Mouse (Mus musculus): ENCODE measurements at regions not wholly inside any gene's neighbourhood (a gene's known extent, or its start where the extent isn't known, plus 50 kb on each side); places are given as distances from the start of the nearest gene placed in this dataset.

GRCm38 (mm10) chr4:119054129-119054528 lies 54.4 kb upstream of the Slc2a1 start:
- H3K36me3 ChIP-seq (ENCODE audit: control insufficient read depth, insufficient read depth, low read length), result no peaks in the 10 kb centered on the region
- H3K4me2 ChIP-seq (ENCODE audit: low read depth, low read length), result no peak overlapping the region
- no peak overlapping the region for H3K27ac ChIP-seq (ENCODE audit: low read depth, low read length)
- no peak overlapping the region for H3K9ac ChIP-seq (replicated peaks; ENCODE audit: low read depth, low read length)
- H3K4me1 ChIP-seq (ENCODE audit: control insufficient read depth, insufficient read depth, low read length), result no peaks in the 10 kb centered on the region
- no peak overlapping the region for H3K4me3 ChIP-seq (ENCODE audit: low read depth, low read length)
- WGBS, result 92% methylated on average over 5 of the region's 5 CpGs
- ATAC-seq (ENCODE audit: low read depth), result no peak
- no peaks in the 10 kb centered on the region for H3K9me3 ChIP-seq (ENCODE audit: control insufficient read depth, low read length)
- H3K27me3 ChIP-seq (ENCODE audit: control insufficient read depth, insufficient read depth, low read length), result no peaks in the 10 kb centered on the region

- 91% methylated on average over 6 of the region's 6 CpGs for WGBS
- no peak for ATAC-seq (ENCODE audit: low read depth)
- no peak overlapping the region for H3K4me2 ChIP-seq (ENCODE audit: low read depth, low read length)
Measured at GRCm38 (mm10) chr4:119057191-119057590, 51.3 kb upstream of the Slc2a1 start.

GRCm38 (mm10) chr4:119057826-119058225 lies 50.7 kb upstream of the Slc2a1 start:
- no peak overlapping the region for H3K4me2 ChIP-seq (ENCODE audit: low read depth, low read length)
- H3K27me3 ChIP-seq (ENCODE audit: control insufficient read depth, insufficient read depth, low read length), result no peaks in the 10 kb centered on the region
- H3K4me3 ChIP-seq (ENCODE audit: low read depth, low read length), result no peak overlapping the region
- no peaks in the 10 kb centered on the region for H3K36me3 ChIP-seq (ENCODE audit: control insufficient read depth, insufficient read depth, low read length)
- no peak overlapping the region for H3K27ac ChIP-seq (ENCODE audit: low read depth, low read length)
- no peak for ATAC-seq (ENCODE audit: low read depth)
- WGBS, result 83% methylated on average over 1 of the region's 1 CpGs
- no peaks in the 10 kb centered on the region for H3K4me1 ChIP-seq (ENCODE audit: control insufficient read depth, insufficient read depth, low read length)
- H3K9me3 ChIP-seq (ENCODE audit: control insufficient read depth, low read length), result no peaks in the 10 kb centered on the region
- H3K9ac ChIP-seq (replicated peaks; ENCODE audit: low read depth, low read length), result no peak overlapping the region

More at GRCm38 (mm10) chr4:119057191-119057590, 51.3 kb upstream of the Slc2a1 start:
- no peak overlapping the region for H3K9ac ChIP-seq (replicated peaks; ENCODE audit: low read depth, low read length)
- H3K4me3 ChIP-seq (ENCODE audit: low read depth, low read length), result no peak overlapping the region
- H3K4me1 ChIP-seq (ENCODE audit: control insufficient read depth, insufficient read depth, low read length), result no peaks in the 10 kb centered on the region
- no peak overlapping the region for H3K27ac ChIP-seq (ENCODE audit: low read depth, low read length)
- H3K36me3 ChIP-seq (ENCODE audit: control insufficient read depth, insufficient read depth, low read length), result no peaks in the 10 kb centered on the region
- no peaks in the 10 kb centered on the region for H3K27me3 ChIP-seq (ENCODE audit: control insufficient read depth, insufficient read depth, low read length)
- no peaks in the 10 kb centered on the region for H3K9me3 ChIP-seq (ENCODE audit: control insufficient read depth, low read length)
